Mouse (Mus musculus): ENCODE results near the gene 1700025F22Rik.
"Not testable (repeated sequence)": the region's sequence is repeated elsewhere in the genome, so short reads cannot be mapped to it uniquely, and the experiment has no call there.

The 1700025F22Rik gene

GRCm38 (mm10) chr19:11165172-11165571 lies at the start of gene 1700025F22Rik:
TSS of gene 1700025F22Rik (minus strand) at chr19:11165320.
- peak; percentile 7 for DNase-seq (ENCODE audit: low read depth)

- DNase-seq (ENCODE audit: low read depth): no peak
These were observed 31.4 kb upstream of the 1700025F22Rik start, which contains the start of gene Ms4a13 for GRCm38 (mm10) chr19:11196546-11196945. TSS of gene Ms4a13 (minus strand) at chr19:11196737.

- DNase-seq (ENCODE audit: low read depth): peak; percentile 5
These were observed 27.4 kb upstream of the 1700025F22Rik start for GRCm38 (mm10) chr19:11192552-11192951.

GRCm38 (mm10) chr19:11184121-11184520 lies 19.0 kb upstream of the 1700025F22Rik start:
- peak; percentile 35 for DNase-seq (ENCODE audit: low read depth)

- no peak for DNase-seq (ENCODE audit: low read depth)
These were observed 12.3 kb upstream of the 1700025F22Rik start for GRCm38 (mm10) chr19:11177464-11177863.

- not testable (repeated sequence) for DNase-seq (ENCODE audit: low read depth)
These were observed 7.2 kb downstream of the 1700025F22Rik start for GRCm38 (mm10) chr19:11157890-11158289.

- no peak for DNase-seq (ENCODE audit: low read depth)
These were observed 29.8 kb downstream of the 1700025F22Rik start for GRCm38 (mm10) chr19:11135336-11135735.

- DNase-seq (ENCODE audit: low read depth): no peak
These were observed 30.3 kb downstream of the 1700025F22Rik start for GRCm38 (mm10) chr19:11134852-11135251.

GRCm38 (mm10) chr19:11130776-11131175 lies 34.3 kb downstream of the 1700025F22Rik start, which contains the start of gene 1700017D01Rik:
TSS of gene 1700017D01Rik (minus strand) at chr19:11130876.
- DNase-seq (ENCODE audit: low read depth): not testable (repeated sequence)

- peak; percentile 10 for DNase-seq (ENCODE audit: low read depth)
These were observed 35.4 kb downstream of the 1700025F22Rik start for GRCm38 (mm10) chr19:11129702-11130101.

- not testable (repeated sequence) for DNase-seq (ENCODE audit: low read depth)
These were observed 44.1 kb downstream of the 1700025F22Rik start for GRCm38 (mm10) chr19:11121016-11121420.

GRCm38 (mm10) chr19:11119338-11119737 lies 45.8 kb downstream of the 1700025F22Rik start:
- DNase-seq (ENCODE audit: low read depth): no peak

GRCm38 (mm10) chr19:11107746-11108145 lies 57.4 kb downstream of the 1700025F22Rik start:
- peak; percentile 19 for DNase-seq (ENCODE audit: low read depth)

- DNase-seq (ENCODE audit: low read depth): no peak
These were observed 63.2 kb downstream of the 1700025F22Rik start for GRCm38 (mm10) chr19:11101880-11102279.

GRCm38 (mm10) chr19:11098401-11098800 lies 66.7 kb downstream of the 1700025F22Rik start:
- DNase-seq (ENCODE audit: low read depth): no peak

- DNase-seq (ENCODE audit: low read depth): not testable (repeated sequence)
These were observed 73.0 kb downstream of the 1700025F22Rik start for GRCm38 (mm10) chr19:11092131-11092530.

Measured in 416B (cell line).